Mouse (Mus musculus): Measurements from ENCODE around the gene Marf1.
A peak's percentile ranks its signal among the peaks of the same experiment; 100 is the strongest.

DNA sequence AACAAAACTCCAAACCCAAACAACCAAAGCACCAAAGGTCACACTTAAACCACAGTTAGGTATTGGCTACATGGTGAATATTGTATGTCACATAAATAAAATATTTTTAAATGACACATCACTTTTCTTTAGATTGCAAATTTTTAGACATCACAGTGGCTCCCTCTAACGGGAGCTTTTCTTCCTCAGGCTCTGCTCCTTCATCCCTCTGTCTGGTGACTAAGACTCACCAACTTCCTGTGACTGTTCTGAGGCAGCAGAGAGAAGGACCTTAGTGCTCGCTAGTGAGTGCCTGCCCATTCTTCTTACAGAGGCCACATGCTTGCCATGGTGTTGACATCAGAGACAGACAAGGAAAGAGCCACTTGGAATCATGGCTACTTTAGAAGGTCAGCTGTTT is 51.0 kb downstream of the Marf1 start:
- 0 out of 2 replicates have a peak, but pooled peaks have one; percentile 9 for TF ChIP-seq CTCF (IDR thresholded peaks at IDR 0.05; ENCODE audit: low read depth)
- no peak for TF ChIP-seq EP300 (optimal IDR thresholded peaks at IDR 0.05)
